Mouse (Mus musculus) heart, embryonic 10.5 days (tissue): ENCODE results near the gene Olfr122. TPM values are rescaled to one million over a fixed set of nuclear protein-coding genes. Genes with fewer than 3 reads are reported as not detected.

Source experiments
- DNase-seq: peaks from one replicate; pipeline ENCODE4 v3.0.0-alpha.2; 2017; ENCODE audit warnings: low spot score
- H3K27ac ChIP-seq: fragments of 300-500 bp; sonication (generic); 2 replicates; pipeline ENCODE4 v1.5.1; 2016; ENCODE audit warnings: mild to moderate bottlenecking
- H3K27me3 ChIP-seq: fragments of 300-500 bp; sonication (generic); 2 replicates; pipeline ENCODE4 v1.6.1; 2016; ENCODE audit warnings: mild to moderate bottlenecking; ENCODE audit not compliant: poor library complexity, insufficient read depth, severe bottlenecking
- H3K36me3 ChIP-seq: fragments of 300-500 bp; sonication (generic); 2 replicates; pipeline ENCODE4 v1.6.1; 2016; ENCODE audit warnings: mild to moderate bottlenecking, moderate library complexity
- H3K4me1 ChIP-seq: fragments of 300-500 bp; sonication (generic); 2 replicates; pipeline ENCODE4 v1.6.1; 2016; ENCODE audit warnings: mild to moderate bottlenecking
- H3K4me3 ChIP-seq: fragments of 300-500 bp; sonication (generic); 2 replicates; pipeline ENCODE4 v1.5.1; 2016; ENCODE audit warnings: mild to moderate bottlenecking, moderate library complexity
- H3K9me3 ChIP-seq: fragments of 300-500 bp; sonication (generic); 2 replicates; pipeline ENCODE4 v1.6.1; 2016; ENCODE audit warnings: mild to moderate bottlenecking, moderate library complexity
- WGBS: fragments of 180-500 bp; shearing (Covaris S2); methylation state at CpG from one replicate; pipeline ENCODE4 v1.1.7; 2016; 5-methylcytosine and 5-hydroxymethylcytosine counted together
- polyA plus RNA-seq: library from polyadenylated mRNA; unstranded; fragments of >200 nt; fragmentation: Nextera tagmentation; extraction: Ambion mirVana; gene quantifications from 2 replicates; pipeline ENCODE4 v1.2.1, GENCODE M21; 2016

Olfr122 gene
- not detected in 2 replicates for polyA plus RNA-seq

DNA sequence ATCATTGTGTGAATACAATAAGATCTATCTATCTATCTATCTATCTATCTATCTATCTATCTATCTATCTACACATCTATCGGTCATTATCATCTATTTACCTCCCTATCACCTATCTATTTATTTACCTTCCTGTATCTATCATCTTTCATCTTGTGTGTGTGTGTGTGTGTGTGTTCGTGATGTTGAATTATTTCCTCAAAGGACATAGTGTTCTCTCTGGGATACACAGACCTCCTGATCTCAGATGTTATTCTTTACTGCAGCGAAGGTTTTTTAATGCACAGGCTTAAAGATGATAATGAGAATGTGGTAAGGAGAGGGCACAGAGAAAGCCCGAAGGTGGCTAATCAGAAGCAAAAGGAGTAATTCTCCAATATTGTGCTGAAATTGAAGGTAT lies at the start of gene Olfr122:
Olfr122 (plus strand) TSS at position 301 of the 400 bp plus-strand sequence.
- H3K36me3 ChIP-seq, result no peaks in the 10 kb centered on the region
- H3K27ac ChIP-seq, result no peak within 1 kb of the TSS
- 0 out of 2 replicates have a peak, but pooled peaks cover 3% of the 10 kb centered on the region for H3K9me3 ChIP-seq
- no peak within 1 kb of the TSS for H3K4me3 ChIP-seq
- DNase-seq, result no peak
- no peaks in the 10 kb centered on the region for H3K4me1 ChIP-seq
- 75% methylated on average over 4 of the region's 4 CpGs for WGBS
- H3K27me3 ChIP-seq, result no peaks in the 10 kb centered on the region

DNA sequence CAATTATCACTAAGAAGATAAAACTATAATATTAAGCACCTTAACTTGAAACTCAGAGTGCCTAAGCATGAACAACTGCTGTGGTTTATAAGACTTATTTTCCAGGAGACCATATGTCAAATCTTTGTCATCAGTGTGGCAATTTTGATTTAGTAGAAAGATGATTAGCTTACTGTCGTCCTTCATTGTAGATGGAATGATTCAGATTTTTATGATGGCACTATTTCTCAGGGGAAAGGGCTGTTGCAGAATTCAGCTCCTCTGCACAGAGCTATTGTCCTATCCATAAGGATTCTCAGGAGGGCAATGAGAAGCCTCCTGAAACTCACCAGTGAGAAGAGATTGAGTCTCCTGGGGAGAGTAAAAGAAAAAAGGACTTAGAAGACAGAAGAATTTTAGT lies 46.9 kb upstream of the Olfr122 start, which contains the start of gene Olfr120:
Olfr120 (plus strand) TSS at position 301 of the 400 bp plus-strand sequence.
- Histone ChIP-seq H3K4me1 (no peaks in the 10 kb centered on the region), H3K9me3 (no peaks in the 10 kb centered on the region), H3K4me3 (no peak within 1 kb of the TSS), H3K27me3 (no peaks in the 10 kb centered on the region), H3K36me3 (no peaks in the 10 kb centered on the region), H3K27ac (no peak within 1 kb of the TSS)
- WGBS, result 63% methylated on average over 1 of the region's 1 CpGs
- no peak for DNase-seq

DNA sequence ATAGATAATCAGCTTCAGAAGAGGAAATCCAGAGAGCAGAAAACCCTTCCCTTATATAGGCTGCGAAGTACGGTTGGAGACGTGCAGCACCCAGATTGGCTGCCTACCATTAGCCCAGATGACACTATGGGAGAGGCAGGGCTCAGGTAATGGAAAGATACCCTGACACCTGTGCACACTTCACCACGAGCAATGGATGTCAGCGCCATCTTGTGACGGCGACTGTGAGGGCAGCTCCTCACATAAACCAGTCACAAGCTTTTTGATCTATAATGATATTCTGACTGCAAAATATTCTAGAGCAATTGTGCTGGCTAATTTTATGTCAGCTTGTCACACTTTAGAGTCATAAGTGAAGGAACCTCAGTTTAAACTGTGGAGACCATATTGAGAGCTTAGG lies 30.3 kb upstream of the Olfr122 start:
- H3K36me3 ChIP-seq, result no peaks in the 10 kb centered on the region
- 43% methylated on average over 7 of the region's 7 CpGs for WGBS
- H3K27me3 ChIP-seq, result no peaks in the 10 kb centered on the region
- H3K27ac ChIP-seq, result no peak overlapping the region
- H3K9me3 ChIP-seq, result no peaks in the 10 kb centered on the region
- DNase-seq, result no peak
- H3K4me1 ChIP-seq, result no peaks in the 10 kb centered on the region
- H3K4me3 ChIP-seq, result no peak overlapping the region

DNA sequence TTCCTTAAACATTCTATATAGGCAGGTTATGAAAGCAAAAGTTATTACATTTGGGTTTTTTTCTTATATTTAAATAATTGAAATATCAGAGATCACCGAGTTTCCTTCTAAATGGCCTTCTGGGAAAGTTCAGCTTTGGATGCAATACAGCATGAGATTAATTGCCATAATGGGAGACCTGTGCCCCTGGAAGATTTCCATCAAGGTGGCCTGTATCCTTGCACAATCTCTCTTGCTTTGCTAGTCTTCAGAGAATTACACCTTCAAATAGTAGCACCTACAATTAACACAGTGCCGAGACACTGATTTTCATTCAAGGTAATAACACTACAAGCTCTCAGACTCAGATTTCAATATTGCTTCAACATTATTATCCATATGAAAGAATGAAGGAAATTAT lies 24.8 kb downstream of the Olfr122 start, which contains the start of gene Olfr123:
Olfr123 (plus strand) TSS at position 301 of the 400 bp plus-strand sequence.
- Histone ChIP-seq H3K4me1 (no peaks in the 10 kb centered on the region), H3K4me3 (no peak within 1 kb of the TSS), H3K27ac (no peak within 1 kb of the TSS), H3K27me3 (no peaks in the 10 kb centered on the region), H3K9me3 (no peaks in the 10 kb centered on the region), H3K36me3 (no peaks in the 10 kb centered on the region)
- no peak for DNase-seq
- 90% methylated on average over 2 of the region's 2 CpGs for WGBS

DNA sequence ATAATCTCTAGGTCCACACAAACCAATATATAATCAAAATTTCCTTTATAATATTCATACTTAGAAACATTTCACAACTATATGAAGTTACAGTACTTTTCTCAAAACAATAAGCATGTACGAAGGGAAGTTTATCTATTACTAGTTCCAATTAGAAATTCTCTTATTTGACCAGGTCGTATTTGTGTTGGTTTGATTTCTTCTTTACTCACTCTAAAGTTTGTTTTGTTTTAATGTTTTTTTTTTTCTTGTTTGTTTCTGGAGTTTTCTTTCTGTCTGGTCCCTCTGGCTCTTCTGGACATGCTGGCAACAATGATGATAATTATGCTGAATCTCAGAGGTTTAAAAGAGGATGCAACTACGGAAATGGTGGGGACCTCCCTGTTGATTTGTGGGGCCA lies 31.2 kb downstream of the Olfr122 start, which contains the start of gene Olfr124:
Olfr124 (plus strand) TSS at position 301 of the 400 bp plus-strand sequence.
- Histone ChIP-seq H3K4me3 (no peak within 1 kb of the TSS), H3K9me3 (no peaks in the 10 kb centered on the region), H3K27ac (no peak within 1 kb of the TSS), H3K27me3 (no peaks in the 10 kb centered on the region), H3K4me1 (no peaks in the 10 kb centered on the region), H3K36me3 (no peaks in the 10 kb centered on the region)
- 86% methylated on average over 3 of the region's 3 CpGs for WGBS
- DNase-seq, result no peak

Other genes with a start within 250 kb of the Olfr122 start
- gene Olfr112, start 199.2 kb upstream of the Olfr122 start, polyA plus RNA-seq, result not detected in 2 replicates
- gene Olfr113, start 190.9 kb upstream of the Olfr122 start, polyA plus RNA-seq, result not detected in 2 replicates
- gene Olfr114, start 175.9 kb upstream of the Olfr122 start, polyA plus RNA-seq, result not detected in 2 replicates
- not detected in 2 replicates for gene Olfr115, start 141.5 kb upstream of the Olfr122 start, polyA plus RNA-seq
- gene Olfr116, start 141.4 kb upstream of the Olfr122 start, polyA plus RNA-seq, result not detected in 2 replicates
- gene Olfr117, start 104.8 kb upstream of the Olfr122 start, polyA plus RNA-seq, result not detected in 2 replicates
- not detected in 2 replicates for gene Olfr118, start 101.6 kb upstream of the Olfr122 start, polyA plus RNA-seq
- gene Olfr119, start 72.0 kb upstream of the Olfr122 start, polyA plus RNA-seq, result not detected in 2 replicates
- gene Olfr120, start 46.8 kb upstream of the Olfr122 start, polyA plus RNA-seq, result not detected in 2 replicates
- not detected in 2 replicates for gene Olfr121, start 19.8 kb upstream of the Olfr122 start, polyA plus RNA-seq
- gene Olfr123, start 24.9 kb downstream of the Olfr122 start, polyA plus RNA-seq, result not detected in 2 replicates
- not detected in 2 replicates for gene Olfr124, start 31.3 kb downstream of the Olfr122 start, polyA plus RNA-seq
- not detected in 2 replicates for gene Olfr125, start 64.3 kb downstream of the Olfr122 start, polyA plus RNA-seq
- not detected in 2 replicates for gene Olfr126, start 78.9 kb downstream of the Olfr122 start, polyA plus RNA-seq
- not detected in 2 replicates for gene Olfr127, start 131.8 kb downstream of the Olfr122 start, polyA plus RNA-seq
- not detected in 2 replicates for gene Olfr128, start 151.9 kb downstream of the Olfr122 start, polyA plus RNA-seq
- gene Olfr761, start 184.5 kb downstream of the Olfr122 start, polyA plus RNA-seq, result not detected in 2 replicates